Mouse (Mus musculus) ES-E14 (cell line): ENCODE data around the gene Hrc.

ENCODE experiments used
- CHD2 ChIP-seq: IDR thresholded peaks from 2 replicates; pipeline ENCODE4 v1.6.1; 2014; ENCODE audit warnings: mild to moderate bottlenecking, low read depth, low read length, inconsistent platforms
- HCFC1 ChIP-seq: IDR thresholded peaks from 2 replicates; pipeline ENCODE4 v1.6.1; 2012; ENCODE audit warnings: low read length, inconsistent platforms, borderline replicate concordance; ENCODE audit not compliant: insufficient read depth
- MAFK ChIP-seq: IDR thresholded peaks from 2 replicates; pipeline ENCODE4 v1.6.1; 2014; ENCODE audit warnings: mild to moderate bottlenecking, low read depth, low read length, inconsistent platforms; ENCODE audit not compliant: insufficient read depth
- ZC3H11A ChIP-seq: IDR thresholded peaks from 2 replicates; pipeline ENCODE4 v1.6.1; 2012; ENCODE audit warnings: low read depth, mild to moderate bottlenecking, inconsistent platforms, low read length, borderline replicate concordance
- ZNF384 ChIP-seq: IDR thresholded peaks from 2 replicates; pipeline ENCODE4 v1.6.1; 2012; ENCODE audit warnings: low read depth, low read length, inconsistent platforms

DNA sequence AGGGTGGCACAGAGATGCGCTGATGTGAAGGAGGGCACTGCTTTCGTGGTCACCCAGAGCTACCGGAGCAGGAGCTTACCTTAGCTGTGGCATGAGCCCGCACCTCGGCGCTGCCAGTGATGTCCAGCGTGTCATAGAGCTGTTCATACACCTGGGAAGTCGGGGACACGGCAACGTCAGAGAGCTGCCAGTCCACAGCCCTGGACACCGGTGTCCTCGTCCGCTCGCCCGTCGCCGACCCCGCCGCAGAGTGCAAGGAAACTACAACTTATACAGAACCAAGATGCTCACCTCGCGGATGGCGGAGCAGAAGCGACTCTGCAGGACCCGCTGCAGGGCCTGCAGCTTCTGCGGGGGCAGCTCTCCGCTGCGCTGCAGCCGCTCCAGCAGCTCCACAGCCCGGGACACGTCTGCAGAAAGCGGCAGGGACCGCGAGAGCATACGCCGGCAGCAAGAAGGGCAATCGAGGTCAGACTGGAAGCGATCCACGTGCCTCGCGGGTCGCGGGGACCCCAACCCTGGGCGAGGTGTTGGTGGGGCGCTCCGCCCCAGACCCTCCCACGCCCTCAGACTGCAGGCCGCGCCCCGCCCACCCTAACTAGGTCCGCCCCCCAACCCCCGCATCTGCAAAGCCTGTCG, 34.9 kb downstream of the Hrc start:
- TF ChIP-seq ZC3H11A (no peak), ZNF384 (no peak), HCFC1 (no peak), MAFK (no peak), CHD2 (no peak; the same call in 1 of the 2 replicates)
